Mouse (Mus musculus): ENCODE results near the gene Camkv. TPM values are rescaled to one million over a fixed set of nuclear protein-coding genes. Genes with fewer than 3 reads are reported as not detected.

Gene Camkv
- polyA plus RNA-seq, 2 experiments: 0.10 TPM; not detected in 1

DNA sequence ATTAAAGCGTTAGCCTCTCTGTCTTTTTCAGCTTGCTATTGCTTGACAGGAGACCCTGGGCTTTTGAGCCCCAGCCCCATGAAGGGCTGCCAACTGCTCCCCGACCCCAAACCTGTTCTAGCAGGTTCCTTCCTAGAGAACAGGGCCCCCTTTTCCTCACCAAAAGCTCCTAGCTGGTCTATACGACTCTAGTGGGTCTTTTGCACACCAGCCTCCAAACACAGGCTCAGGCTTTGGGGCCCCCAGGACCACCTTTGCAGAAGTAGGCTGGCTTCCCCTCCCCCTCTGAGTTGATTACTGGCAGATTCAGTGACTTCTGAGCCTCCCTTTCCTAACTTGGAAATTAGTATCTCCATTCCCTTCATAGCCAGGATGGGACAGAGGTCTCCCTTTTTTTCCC is 1.4 kb downstream of the Camkv start:
- Histone ChIP-seq H3K27ac (no peak overlapping the region), H3K27me3 (ENCODE audit: control insufficient read depth, insufficient read depth, low read length) (peaks cover 41% of the 10 kb centered on the region), H3K4me3 (ENCODE audit: insufficient read depth in 1 of 2, low read depth in 2 of 2, low read length in 2 of 2) (no peak overlapping the region), H3K4me1 (replicated peaks; ENCODE audit: control insufficient read depth in 2 of 2, insufficient read depth in 2 of 2, low read length in 1 of 2) (no peaks in the 10 kb centered on the region), H3K9me3 (ENCODE audit: control insufficient read depth, low read length) (no peaks in the 10 kb centered on the region), H3K36me3 (replicated peaks; ENCODE audit: control insufficient read depth, insufficient read depth, low read depth) (no peaks in the 10 kb centered on the region), H3K9ac (replicated peaks) (no peak overlapping the region), H3K4me2 (ENCODE audit: low read depth) (no peak overlapping the region)
- DNase-seq (ENCODE audit: low read depth in 3 of 3, low spot score in 3 of 3): no peak
- TF ChIP-seq CTCF (IDR thresholded peaks at IDR 0.05; ENCODE audit: low read depth): no peak
- no peak for TF ChIP-seq EP300 (IDR thresholded peaks at IDR 0.05; ENCODE audit: low read depth)
- 22% methylated on average over 3 of the region's 3 CpGs for WGBS (ENCODE audit: insufficient replicate concordance)
- no peak for ATAC-seq (ENCODE audit: insufficient read depth)

DNA sequence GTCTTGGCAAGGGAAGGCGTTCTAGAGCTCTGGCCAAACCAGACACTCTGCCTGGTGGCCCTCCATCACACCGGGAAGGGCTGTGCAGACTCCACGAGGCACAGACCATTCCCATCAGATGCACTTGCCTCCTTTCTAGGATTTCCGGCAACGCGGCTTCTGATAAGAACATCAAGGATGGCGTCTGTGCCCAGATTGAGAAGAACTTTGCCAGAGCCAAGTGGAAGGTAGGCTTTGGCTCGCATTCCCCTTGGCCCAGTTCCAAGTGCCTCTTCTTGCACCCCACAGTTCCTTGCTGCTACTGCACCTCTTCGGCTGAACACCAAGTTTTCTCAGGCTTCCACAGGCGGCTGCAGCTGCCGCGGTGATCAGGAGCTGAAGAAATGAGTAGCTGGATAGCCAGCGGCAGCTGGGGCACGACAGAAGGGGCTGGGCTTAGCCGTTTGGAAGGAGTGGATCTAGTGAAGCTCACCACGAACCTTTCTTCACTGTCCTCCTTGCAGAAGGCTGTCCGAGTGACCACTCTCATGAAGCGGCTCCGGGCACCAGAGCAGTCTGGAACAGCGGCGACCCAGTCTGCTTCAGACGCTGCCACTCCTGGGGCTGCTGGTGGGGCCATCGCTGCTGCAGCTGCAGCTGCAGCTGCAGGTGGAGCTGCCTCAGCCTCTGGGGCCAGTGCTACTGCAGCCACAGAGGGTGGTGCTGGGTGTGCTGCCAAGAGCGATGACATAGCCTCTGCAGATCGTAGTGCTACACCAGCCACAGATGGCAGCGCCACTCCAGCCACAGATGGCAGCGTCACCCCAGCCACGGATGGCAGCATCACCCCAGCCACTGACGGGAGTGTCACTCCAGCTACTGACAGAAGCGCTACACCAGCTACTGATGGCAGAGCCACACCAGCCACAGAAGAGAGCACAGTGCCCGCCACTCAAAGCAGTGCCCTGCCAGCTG is 12.0 kb downstream of the Camkv start:
- Histone ChIP-seq H3K4me1 (replicated peaks; ENCODE audit: control insufficient read depth in 2 of 2, insufficient read depth in 2 of 2, low read length in 1 of 2) (peaks cover 7 to 14% of the 10 kb centered on the region in 2 experiments; a peak in 3 of 4 replicates), H3K27me3 (ENCODE audit: control insufficient read depth, insufficient read depth, low read length) (no peaks in the 10 kb centered on the region), H3K4me2 (ENCODE audit: low read depth) (no peak overlapping the region), H3K36me3 (replicated peaks; ENCODE audit: control insufficient read depth, insufficient read depth, low read depth) (no peaks in the 10 kb centered on the region), H3K9me3 (ENCODE audit: control insufficient read depth, low read length) (no peaks in the 10 kb centered on the region), H3K4me3 (ENCODE audit: insufficient read depth in 1 of 2, low read depth in 2 of 2, low read length in 2 of 2) (no peak overlapping the region), H3K9ac (replicated peaks) (no peak overlapping the region), H3K27ac (no peak overlapping the region)
- ATAC-seq (ENCODE audit: insufficient read depth) (no peak), DNase-seq (ENCODE audit: low read depth in 3 of 3, low spot score in 3 of 3) (no peak)
- TF ChIP-seq CTCF (IDR thresholded peaks at IDR 0.05; ENCODE audit: low read depth) (no peak), EP300 (IDR thresholded peaks at IDR 0.05; ENCODE audit: low read depth) (no peak)
- 77% methylated on average over 31 of the region's 31 CpGs for WGBS (ENCODE audit: insufficient replicate concordance)

DNA sequence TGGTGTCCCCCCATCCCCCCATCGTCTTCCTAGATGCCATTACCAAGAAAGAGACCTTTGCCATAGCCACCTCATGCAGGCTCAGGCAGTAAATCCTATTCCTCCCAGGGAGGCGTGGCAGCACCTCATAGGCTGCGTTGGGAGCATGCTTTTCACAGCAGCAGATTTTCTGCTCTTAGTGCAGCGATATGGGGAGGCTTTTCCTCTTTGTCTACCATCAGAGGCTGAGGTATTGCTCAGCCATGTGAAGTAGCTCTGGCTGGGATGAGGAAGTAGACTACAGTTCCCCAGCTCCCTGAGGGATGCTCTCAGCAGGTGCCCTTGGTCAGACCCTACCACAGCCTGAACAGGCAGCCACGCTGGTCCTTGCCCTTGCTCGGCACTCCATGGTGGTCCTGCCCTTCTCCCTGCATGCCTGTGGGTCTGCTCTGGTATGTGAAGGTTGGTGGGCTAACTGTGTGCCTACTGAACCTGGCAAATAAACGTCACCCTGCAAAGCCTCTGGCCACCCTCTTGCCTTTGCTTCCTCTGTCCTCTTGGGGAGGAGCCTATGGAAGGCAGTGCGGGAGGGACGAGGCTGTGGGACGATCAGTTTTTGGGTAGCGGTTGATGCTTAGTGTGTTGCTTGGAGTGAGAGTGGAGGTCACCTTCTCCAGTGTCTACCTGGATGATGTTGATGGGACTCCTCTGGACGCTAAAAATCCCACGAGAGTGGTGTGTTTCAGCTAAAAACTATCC is 13.9 kb downstream of the Camkv start:
- DNase-seq (ENCODE audit: low read depth in 3 of 3, low spot score in 3 of 3) (no peak), ATAC-seq (ENCODE audit: insufficient read depth) (no peak)
- H3K4me1 ChIP-seq (replicated peaks; ENCODE audit: control insufficient read depth in 2 of 2, insufficient read depth in 2 of 2, low read length in 1 of 2): peaks cover 7 to 17% of the 10 kb centered on the region in 2 experiments; a peak in 3 of 4 replicates
- 68% methylated on average over 13 of the region's 13 CpGs for WGBS (ENCODE audit: insufficient replicate concordance)
- H3K27ac ChIP-seq: no peak overlapping the region
- H3K4me2 ChIP-seq (ENCODE audit: low read depth): no peak overlapping the region
- H3K9ac ChIP-seq (replicated peaks): no peak overlapping the region
- H3K9me3 ChIP-seq (ENCODE audit: control insufficient read depth, low read length): no peaks in the 10 kb centered on the region
- no peaks in the 10 kb centered on the region for H3K36me3 ChIP-seq (replicated peaks; ENCODE audit: control insufficient read depth, insufficient read depth, low read depth)
- H3K27me3 ChIP-seq (ENCODE audit: control insufficient read depth, insufficient read depth, low read length): no peaks in the 10 kb centered on the region
- H3K4me3 ChIP-seq (ENCODE audit: insufficient read depth in 1 of 2, low read depth in 2 of 2, low read length in 2 of 2): no peak overlapping the region
- TF ChIP-seq CTCF (IDR thresholded peaks at IDR 0.05; ENCODE audit: low read depth): no peak
- no peak for TF ChIP-seq EP300 (IDR thresholded peaks at IDR 0.05; ENCODE audit: low read depth)

DNA sequence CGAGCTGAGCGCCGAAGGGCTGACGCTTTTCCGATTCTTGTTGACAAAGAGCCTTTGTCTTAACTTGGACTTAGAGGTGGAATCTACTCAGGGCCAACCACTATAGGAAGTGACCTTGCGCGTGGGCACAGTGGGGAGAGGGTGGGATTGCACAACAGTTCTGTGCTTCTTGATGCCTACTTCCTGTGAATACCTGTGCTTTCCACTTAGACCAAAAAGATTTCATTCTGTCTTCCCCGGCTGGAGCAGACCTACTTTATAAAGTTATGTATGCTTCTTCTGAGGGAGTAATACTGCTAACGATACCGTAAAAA is 14.4 kb downstream of the Camkv start, which contains the start of gene Traip:
TSS of gene Traip (plus strand) at position 215 of the 314 bp plus-strand sequence.
- H3K9ac ChIP-seq (replicated peaks): peak within 1 kb of the TSS; percentile 82
- no peaks in the 10 kb centered on the region for H3K36me3 ChIP-seq (replicated peaks; ENCODE audit: control insufficient read depth, insufficient read depth, low read depth)
- no peaks in the 10 kb centered on the region for H3K9me3 ChIP-seq (ENCODE audit: control insufficient read depth, low read length)
- no peak for ATAC-seq (ENCODE audit: insufficient read depth)
- H3K4me3 ChIP-seq (ENCODE audit: insufficient read depth in 1 of 2, low read depth in 2 of 2, low read length in 2 of 2): peak within 1 kb of the TSS; percentile 90 to 93
- 77% methylated on average over 10 of the region's 10 CpGs for WGBS (ENCODE audit: insufficient replicate concordance)
- no peak for DNase-seq (ENCODE audit: low read depth in 3 of 3, low spot score in 3 of 3)
- no peaks in the 10 kb centered on the region for H3K27me3 ChIP-seq (ENCODE audit: control insufficient read depth, insufficient read depth, low read length)
- H3K4me2 ChIP-seq (ENCODE audit: low read depth): peak within 1 kb of the TSS; percentile 80
- H3K27ac ChIP-seq: peak within 1 kb of the TSS; percentile 56
- TF ChIP-seq CTCF (IDR thresholded peaks at IDR 0.05; ENCODE audit: low read depth) (no peak), EP300 (IDR thresholded peaks at IDR 0.05; ENCODE audit: low read depth) (no peak)
- H3K4me1 ChIP-seq (replicated peaks; ENCODE audit: control insufficient read depth in 2 of 2, insufficient read depth in 2 of 2, low read length in 1 of 2): peaks cover 7 to 17% of the 10 kb centered on the region in 2 experiments; a peak in 3 of 4 replicates
